Mouse (Mus musculus): ENCODE measurements at regions not wholly inside any gene's neighbourhood (a gene's known extent, or its start where the extent isn't known, plus 50 kb on each side); places are given as distances from the start of the nearest gene placed in this dataset.

GRCm38 (mm10) chr11:82668026-82668425, 96.1 kb downstream of the Cct6b start:
- ATAC-seq (ENCODE audit: insufficient number of reproducible peaks, low FRiP score, low TSS enrichment), result no peak

GRCm38 (mm10) chr11:82664076-82664475, 100.0 kb downstream of the Cct6b start:
- no peak for ATAC-seq (ENCODE audit: insufficient number of reproducible peaks, low FRiP score, low TSS enrichment)

- no peak for ATAC-seq (ENCODE audit: insufficient number of reproducible peaks, low FRiP score, low TSS enrichment)
Observed at GRCm38 (mm10) chr11:82662086-82662485, 102.0 kb downstream of the Cct6b start.

- no peak for ATAC-seq (ENCODE audit: insufficient number of reproducible peaks, low FRiP score, low TSS enrichment)
Observed at GRCm38 (mm10) chr11:82651751-82652150, 112.4 kb downstream of the Cct6b start.

GRCm38 (mm10) chr11:82638513-82638912, 125.6 kb downstream of the Cct6b start:
- no peak for ATAC-seq (ENCODE audit: insufficient number of reproducible peaks, low FRiP score, low TSS enrichment)

GRCm38 (mm10) chr11:82632191-82632590, 131.9 kb downstream of the Cct6b start:
- no peak for ATAC-seq (ENCODE audit: insufficient number of reproducible peaks, low FRiP score, low TSS enrichment)

- ATAC-seq (ENCODE audit: insufficient number of reproducible peaks, low FRiP score, low TSS enrichment), result no peak
Observed at GRCm38 (mm10) chr11:82631387-82631786, 132.7 kb downstream of the Cct6b start.

- ATAC-seq (ENCODE audit: insufficient number of reproducible peaks, low FRiP score, low TSS enrichment), result no peak
Observed at GRCm38 (mm10) chr11:82626501-82627111, 137.5 kb downstream of the Cct6b start.

- no peak for ATAC-seq (ENCODE audit: insufficient number of reproducible peaks, low FRiP score, low TSS enrichment)
Observed at GRCm38 (mm10) chr11:82621061-82621460, 143.1 kb downstream of the Cct6b start.

GRCm38 (mm10) chr11:82619418-82619817, 144.7 kb downstream of the Cct6b start:
- ATAC-seq (ENCODE audit: insufficient number of reproducible peaks, low FRiP score, low TSS enrichment), result no peak

- ATAC-seq (ENCODE audit: insufficient number of reproducible peaks, low FRiP score, low TSS enrichment), result no peak
Observed at GRCm38 (mm10) chr11:82618457-82618856, 145.7 kb downstream of the Cct6b start.

- no peak for ATAC-seq (ENCODE audit: insufficient number of reproducible peaks, low FRiP score, low TSS enrichment)
Observed at GRCm38 (mm10) chr11:82616856-82617255, 147.3 kb downstream of the Cct6b start.

- no peak for ATAC-seq (ENCODE audit: insufficient number of reproducible peaks, low FRiP score, low TSS enrichment)
Observed at GRCm38 (mm10) chr11:82614356-82614755, 149.8 kb downstream of the Cct6b start.

GRCm38 (mm10) chr11:82613503-82613902, 150.6 kb downstream of the Cct6b start:
- no peak for ATAC-seq (ENCODE audit: insufficient number of reproducible peaks, low FRiP score, low TSS enrichment)

- no peak for ATAC-seq (ENCODE audit: insufficient number of reproducible peaks, low FRiP score, low TSS enrichment)
Observed at GRCm38 (mm10) chr11:82612026-82612425, 152.1 kb downstream of the Cct6b start.

GRCm38 (mm10) chr11:82608963-82609362, 155.2 kb downstream of the Cct6b start:
- ATAC-seq (ENCODE audit: insufficient number of reproducible peaks, low FRiP score, low TSS enrichment), result no peak

GRCm38 (mm10) chr11:82607661-82608060, 156.5 kb downstream of the Cct6b start:
- ATAC-seq (ENCODE audit: insufficient number of reproducible peaks, low FRiP score, low TSS enrichment), result no peak

- no peak for ATAC-seq (ENCODE audit: insufficient number of reproducible peaks, low FRiP score, low TSS enrichment)
Observed at GRCm38 (mm10) chr11:82604251-82604835, 159.8 kb downstream of the Cct6b start.

- ATAC-seq (ENCODE audit: insufficient number of reproducible peaks, low FRiP score, low TSS enrichment), result no peak
Observed at GRCm38 (mm10) chr11:82602818-82603217, 161.3 kb downstream of the Cct6b start.

- no peak for ATAC-seq (ENCODE audit: insufficient number of reproducible peaks, low FRiP score, low TSS enrichment)
Observed at GRCm38 (mm10) chr11:82602250-82602649, 161.9 kb downstream of the Cct6b start.

GRCm38 (mm10) chr11:82600151-82600550, 164.0 kb downstream of the Cct6b start:
- no peak for ATAC-seq (ENCODE audit: insufficient number of reproducible peaks, low FRiP score, low TSS enrichment)

GRCm38 (mm10) chr11:82597757-82598156, 166.4 kb downstream of the Cct6b start:
- ATAC-seq (ENCODE audit: insufficient number of reproducible peaks, low FRiP score, low TSS enrichment), result no peak
